Mouse (Mus musculus): Measurements from ENCODE around the gene Wasf2. TPM values are rescaled to one million over a fixed set of nuclear protein-coding genes. Genes with fewer than 3 reads are reported as not detected.

Gene Wasf2
- polyA plus RNA-seq, 1 experiment from 2014 or later: 103 TPM

GRCm38 (mm10) chr4:133172451-133172850 lies 42.1 kb downstream of the Wasf2 start:
- no peaks in the 10 kb centered on the region for H3K27me3 ChIP-seq (ENCODE audit: control insufficient read depth, insufficient read depth, low read length)
- ATAC-seq (ENCODE audit: low FRiP score, low TSS enrichment): no peak
- WGBS: 85% methylated on average over 4 of the region's 4 CpGs
- no peak overlapping the region for H3K27ac ChIP-seq (ENCODE audit: low read depth, low read length)
- H3K9ac ChIP-seq (ENCODE audit: low read depth, low read length): no peak overlapping the region
- H3K4me3 ChIP-seq (ENCODE audit: low read length): no peak overlapping the region
- no peaks in the 10 kb centered on the region for H3K9me3 ChIP-seq (ENCODE audit: control insufficient read depth, low read length)
- peaks cover 9% of the 10 kb centered on the region for H3K36me3 ChIP-seq (ENCODE audit: control insufficient read depth, insufficient read depth, low read length)
- peaks cover 34% of the 10 kb centered on the region for H3K4me1 ChIP-seq (ENCODE audit: control insufficient read depth, insufficient read depth, low read length)
- no peak overlapping the region for H3K4me2 ChIP-seq (replicated peaks; ENCODE audit: low read depth, low read length)

GRCm38 (mm10) chr4:133174361-133174760 lies 44.1 kb downstream of the Wasf2 start:
- H3K9me3 ChIP-seq (ENCODE audit: control insufficient read depth, low read length): no peaks in the 10 kb centered on the region
- peaks cover 33% of the 10 kb centered on the region for H3K4me1 ChIP-seq (ENCODE audit: control insufficient read depth, insufficient read depth, low read length)
- H3K27me3 ChIP-seq (ENCODE audit: control insufficient read depth, insufficient read depth, low read length): no peaks in the 10 kb centered on the region
- peak overlapping the region; percentile 19 for H3K4me2 ChIP-seq (replicated peaks; ENCODE audit: low read depth, low read length)
- peaks cover 23% of the 10 kb centered on the region for H3K36me3 ChIP-seq (ENCODE audit: control insufficient read depth, insufficient read depth, low read length)
- ATAC-seq (ENCODE audit: low FRiP score, low TSS enrichment): no peak
- 39% methylated on average over 4 of the region's 4 CpGs for WGBS
- no peak overlapping the region for H3K4me3 ChIP-seq (ENCODE audit: low read length)
- H3K27ac ChIP-seq (ENCODE audit: low read depth, low read length): peak overlapping the region; percentile 76
- no peak overlapping the region for H3K9ac ChIP-seq (ENCODE audit: low read depth, low read length)

GRCm38 (mm10) chr4:133175274-133175673 lies 45.0 kb downstream of the Wasf2 start:
- Histone ChIP-seq H3K27ac (ENCODE audit: low read depth, low read length) (peak overlapping the region; percentile 48; the same call in 1 of the 2 replicates), H3K27me3 (ENCODE audit: control insufficient read depth, insufficient read depth, low read length) (no peaks in the 10 kb centered on the region), H3K4me2 (replicated peaks; ENCODE audit: low read depth, low read length) (no peak overlapping the region), H3K4me3 (ENCODE audit: low read length) (no peak overlapping the region), H3K4me1 (ENCODE audit: control insufficient read depth, insufficient read depth, low read length) (peaks cover 28% of the 10 kb centered on the region), H3K36me3 (ENCODE audit: control insufficient read depth, insufficient read depth, low read length) (peaks cover 28% of the 10 kb centered on the region), H3K9ac (ENCODE audit: low read depth, low read length) (no peak overlapping the region), H3K9me3 (ENCODE audit: control insufficient read depth, low read length) (no peaks in the 10 kb centered on the region)
- 73% methylated on average over 7 of the region's 7 CpGs for WGBS
- ATAC-seq (ENCODE audit: low FRiP score, low TSS enrichment): no peak

- Histone ChIP-seq H3K27me3 (ENCODE audit: control insufficient read depth, insufficient read depth, low read length) (no peaks in the 10 kb centered on the region), H3K9ac (ENCODE audit: low read depth, low read length) (no peak overlapping the region), H3K36me3 (ENCODE audit: control insufficient read depth, insufficient read depth, low read length) (peaks cover 31% of the 10 kb centered on the region), H3K27ac (ENCODE audit: low read depth, low read length) (no peak overlapping the region), H3K9me3 (ENCODE audit: control insufficient read depth, low read length) (no peaks in the 10 kb centered on the region), H3K4me2 (replicated peaks; ENCODE audit: low read depth, low read length) (no peak overlapping the region), H3K4me3 (ENCODE audit: low read length) (no peak overlapping the region), H3K4me1 (ENCODE audit: control insufficient read depth, insufficient read depth, low read length) (peaks cover 28% of the 10 kb centered on the region)
- WGBS: 47% methylated on average over 14 of the region's 14 CpGs
- no peak for ATAC-seq (ENCODE audit: low FRiP score, low TSS enrichment)
Observed at GRCm38 (mm10) chr4:133175998-133176760, 45.9 kb downstream of the Wasf2 start.

- H3K4me1 ChIP-seq (ENCODE audit: control insufficient read depth, insufficient read depth, low read length): peaks cover 28% of the 10 kb centered on the region
- H3K36me3 ChIP-seq (ENCODE audit: control insufficient read depth, insufficient read depth, low read length): peaks cover 32% of the 10 kb centered on the region
- no peak overlapping the region; the same call in 1 of the 2 replicates for H3K27ac ChIP-seq (ENCODE audit: low read depth, low read length)
- H3K4me2 ChIP-seq (replicated peaks; ENCODE audit: low read depth, low read length): no peak overlapping the region
- H3K27me3 ChIP-seq (ENCODE audit: control insufficient read depth, insufficient read depth, low read length): no peaks in the 10 kb centered on the region
- no peak overlapping the region for H3K4me3 ChIP-seq (ENCODE audit: low read length)
- no peak overlapping the region for H3K9ac ChIP-seq (ENCODE audit: low read depth, low read length)
- 72% methylated on average over 18 of the region's 18 CpGs for WGBS
- no peak for ATAC-seq (ENCODE audit: low FRiP score, low TSS enrichment)
- no peaks in the 10 kb centered on the region for H3K9me3 ChIP-seq (ENCODE audit: control insufficient read depth, low read length)
Observed at GRCm38 (mm10) chr4:133176761-133177403, 46.6 kb downstream of the Wasf2 start.

GRCm38 (mm10) chr4:133178305-133178704 lies 48.0 kb downstream of the Wasf2 start:
- Histone ChIP-seq H3K9ac (ENCODE audit: low read depth, low read length) (no peak overlapping the region), H3K9me3 (ENCODE audit: control insufficient read depth, low read length) (no peaks in the 10 kb centered on the region), H3K27ac (ENCODE audit: low read depth, low read length) (no peak overlapping the region), H3K4me2 (replicated peaks; ENCODE audit: low read depth, low read length) (no peak overlapping the region), H3K36me3 (ENCODE audit: control insufficient read depth, insufficient read depth, low read length) (peaks cover 35% of the 10 kb centered on the region), H3K27me3 (ENCODE audit: control insufficient read depth, insufficient read depth, low read length) (no peaks in the 10 kb centered on the region), H3K4me1 (ENCODE audit: control insufficient read depth, insufficient read depth, low read length) (peaks cover 26% of the 10 kb centered on the region), H3K4me3 (ENCODE audit: low read length) (no peak overlapping the region)
- ATAC-seq (ENCODE audit: low FRiP score, low TSS enrichment): no peak
- WGBS: 88% methylated on average over 5 of the region's 5 CpGs

- peaks cover 39% of the 10 kb centered on the region for H3K36me3 ChIP-seq (ENCODE audit: control insufficient read depth, insufficient read depth, low read length)
- no peak for ATAC-seq (ENCODE audit: low FRiP score, low TSS enrichment)
- 95% methylated on average over 7 of the region's 7 CpGs for WGBS
Observed at GRCm38 (mm10) chr4:133179258-133179657, 49.0 kb downstream of the Wasf2 start.

GRCm38 (mm10) chr4:133182439-133183033 lies 52.2 kb downstream of the Wasf2 start:
- no peak overlapping the region; the same call in 1 of the 2 replicates for H3K27ac ChIP-seq (ENCODE audit: low read depth, low read length)
- no peak overlapping the region for H3K9ac ChIP-seq (ENCODE audit: low read depth, low read length)
- WGBS: 93% methylated on average over 8 of the region's 8 CpGs
- no peak overlapping the region for H3K4me3 ChIP-seq (ENCODE audit: low read length)
- no peaks in the 10 kb centered on the region for H3K27me3 ChIP-seq (ENCODE audit: control insufficient read depth, insufficient read depth, low read length)
- H3K36me3 ChIP-seq (ENCODE audit: control insufficient read depth, insufficient read depth, low read length): peaks cover 43% of the 10 kb centered on the region
- no peak for ATAC-seq (ENCODE audit: low FRiP score, low TSS enrichment)
- peaks cover 24% of the 10 kb centered on the region for H3K4me1 ChIP-seq (ENCODE audit: control insufficient read depth, insufficient read depth, low read length)
- no peak overlapping the region for H3K4me2 ChIP-seq (replicated peaks; ENCODE audit: low read depth, low read length)
- H3K9me3 ChIP-seq (ENCODE audit: control insufficient read depth, low read length): no peaks in the 10 kb centered on the region

More at GRCm38 (mm10) chr4:133179258-133179657, 49.0 kb downstream of the Wasf2 start:
- Histone ChIP-seq H3K27me3 (ENCODE audit: control insufficient read depth, insufficient read depth, low read length) (no peaks in the 10 kb centered on the region), H3K9me3 (ENCODE audit: control insufficient read depth, low read length) (no peaks in the 10 kb centered on the region), H3K4me2 (replicated peaks; ENCODE audit: low read depth, low read length) (no peak overlapping the region), H3K9ac (ENCODE audit: low read depth, low read length) (no peak overlapping the region), H3K27ac (ENCODE audit: low read depth, low read length) (no peak overlapping the region), H3K4me3 (ENCODE audit: low read length) (no peak overlapping the region), H3K4me1 (ENCODE audit: control insufficient read depth, insufficient read depth, low read length) (peaks cover 32% of the 10 kb centered on the region)
